Mouse (Mus musculus) E14TG2a.4 (cell line): Measurements from ENCODE around the gene Rnf216.

ENCODE experiments used
- H3K27me3 ChIP-seq: 2 replicates; pipeline ENCODE4 v1.6.1; 2014; ENCODE audit warnings: low read length, control low read depth; ENCODE audit not compliant: insufficient read depth
- H3K36me3 ChIP-seq: 2 replicates; pipeline ENCODE4 v1.6.1; 2014; ENCODE audit warnings: low read length, control low read depth; ENCODE audit not compliant: insufficient read depth
- H3K4me1 ChIP-seq: replicated peaks from 2 replicates; pipeline ENCODE4 v1.6.1; 2014; ENCODE audit warnings: low read depth, low read length, control low read depth
- H3K4me3 ChIP-seq: replicated peaks from 2 replicates; pipeline ENCODE4 v1.5.1; 2014; ENCODE audit warnings: mild to moderate bottlenecking, low read length
- H3K9me3 ChIP-seq: 2 replicates; pipeline ENCODE4 v1.6.1; 2014; ENCODE audit warnings: low read length, control low read depth
- CTCF ChIP-seq: conservative IDR thresholded peaks from 2 replicates; pipeline ENCODE4 v1.5.1; 2014; ENCODE audit warnings: low read length
- NANOG ChIP-seq: IDR thresholded peaks from 2 replicates; pipeline ENCODE4 v1.6.1; 2014; ENCODE audit warnings: borderline replicate concordance, low read length, mixed read lengths
- POU5F1 ChIP-seq: IDR thresholded peaks from 2 replicates; pipeline ENCODE4 v1.6.1; 2014; ENCODE audit warnings: low read length, borderline replicate concordance

Rnf216 gene

DNA sequence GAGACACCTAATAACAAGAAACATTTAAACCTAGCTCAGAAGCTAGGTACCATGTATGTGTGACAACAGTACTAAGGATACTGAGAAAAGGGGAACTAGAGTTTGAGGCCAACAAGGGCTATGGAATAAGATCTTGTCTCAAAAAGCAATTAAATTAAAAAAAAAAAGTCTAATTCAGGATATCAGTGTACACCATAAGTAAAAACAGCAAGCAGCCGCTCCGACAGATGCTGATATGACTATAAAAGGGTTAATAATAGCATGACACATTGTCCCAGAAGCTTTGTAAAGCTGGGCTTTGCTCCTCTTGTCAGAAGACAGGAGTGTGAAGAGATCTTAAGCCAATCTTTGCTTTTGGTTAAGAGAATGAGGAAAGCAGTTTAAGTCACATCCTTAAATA, 36.8 kb downstream of the Rnf216 start:
- H3K36me3 ChIP-seq, result peaks cover 90% of the 10 kb centered on the region
- no peak overlapping the region for H3K4me3 ChIP-seq
- no peaks in the 10 kb centered on the region for H3K9me3 ChIP-seq
- H3K4me1 ChIP-seq, result peaks cover 9% of the 10 kb centered on the region
- no peaks in the 10 kb centered on the region for H3K27me3 ChIP-seq
- TF ChIP-seq CTCF (no peak), NANOG (no peak), POU5F1 (no peak)

GRCm38 (mm10) chr5:143069048-143069447, 43.7 kb downstream of the Rnf216 start:
- no peaks in the 10 kb centered on the region for H3K9me3 ChIP-seq
- no peaks in the 10 kb centered on the region for H3K27me3 ChIP-seq
- TF ChIP-seq POU5F1, result no peak
- TF ChIP-seq NANOG, result no peak
- no peak for TF ChIP-seq CTCF
- no peak overlapping the region for H3K4me3 ChIP-seq
- peaks cover 9% of the 10 kb centered on the region for H3K4me1 ChIP-seq
- peaks cover 85% of the 10 kb centered on the region for H3K36me3 ChIP-seq

GRCm38 (mm10) chr5:143068382-143068781, 44.4 kb downstream of the Rnf216 start:
- Histone ChIP-seq H3K9me3 (no peaks in the 10 kb centered on the region), H3K4me3 (no peak overlapping the region), H3K27me3 (no peaks in the 10 kb centered on the region), H3K4me1 (peaks cover 9% of the 10 kb centered on the region), H3K36me3 (peaks cover 85% of the 10 kb centered on the region)
- TF ChIP-seq NANOG (no peak), POU5F1 (no peak), CTCF (no peak)

- no peaks in the 10 kb centered on the region for H3K9me3 ChIP-seq
- H3K4me1 ChIP-seq, result peaks cover 11% of the 10 kb centered on the region
- peak; percentile 62 for TF ChIP-seq CTCF
- no peak for TF ChIP-seq POU5F1
- TF ChIP-seq NANOG, result no peak
- H3K36me3 ChIP-seq, result peaks cover 89% of the 10 kb centered on the region
- no peak overlapping the region for H3K4me3 ChIP-seq
- no peaks in the 10 kb centered on the region for H3K27me3 ChIP-seq
Measured at GRCm38 (mm10) chr5:143066551-143066958, 46.2 kb downstream of the Rnf216 start.

DNA sequence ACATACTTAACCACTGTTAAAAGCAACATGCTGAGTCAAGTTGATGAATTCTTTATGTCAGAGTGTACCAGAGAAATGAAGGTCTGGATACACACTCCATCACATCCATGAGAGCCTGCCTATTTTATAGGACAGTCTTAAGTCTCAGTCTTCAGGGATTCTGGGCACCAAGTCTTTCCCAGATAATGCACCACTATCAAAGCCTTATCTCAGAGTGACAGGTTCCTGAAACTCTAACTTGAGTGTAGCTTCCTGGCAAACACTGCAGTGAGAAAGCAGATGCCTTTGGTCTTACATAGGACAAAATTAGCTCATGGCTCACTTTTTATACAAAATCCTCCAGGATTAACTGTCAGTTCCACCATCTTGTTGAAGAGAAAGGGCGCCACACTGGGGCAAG, 46.7 kb downstream of the Rnf216 start:
- Histone ChIP-seq H3K36me3 (peaks cover 89% of the 10 kb centered on the region), H3K9me3 (no peaks in the 10 kb centered on the region), H3K4me1 (peaks cover 16% of the 10 kb centered on the region), H3K27me3 (no peaks in the 10 kb centered on the region), H3K4me3 (no peak overlapping the region)
- TF ChIP-seq POU5F1 (no peak), CTCF (no peak), NANOG (no peak)

DNA sequence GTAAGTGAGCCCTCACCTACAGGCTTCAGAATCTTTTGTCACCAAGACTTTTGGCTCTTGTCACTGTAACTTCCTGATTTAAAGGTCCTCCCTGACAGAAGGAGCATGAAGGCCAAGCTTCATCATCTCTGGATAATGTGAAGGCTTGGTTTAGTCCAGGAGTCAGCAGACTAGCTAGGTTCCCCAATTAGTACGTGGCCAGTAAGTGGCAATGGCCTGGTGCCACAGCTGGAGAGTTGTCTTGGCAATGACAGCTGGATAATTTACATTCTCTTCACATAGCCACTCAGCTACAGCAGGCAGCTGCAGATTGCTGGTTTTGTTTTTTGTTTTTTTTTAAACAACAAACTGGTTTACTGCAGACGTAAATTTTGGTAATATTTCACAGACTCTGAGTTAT, 47.6 kb downstream of the Rnf216 start:
- no peak for TF ChIP-seq POU5F1
- no peak for TF ChIP-seq NANOG
- TF ChIP-seq CTCF, result no peak
- Histone ChIP-seq H3K4me3 (no peak overlapping the region), H3K9me3 (no peaks in the 10 kb centered on the region), H3K36me3 (peaks cover 87% of the 10 kb centered on the region), H3K4me1 (peaks cover 21% of the 10 kb centered on the region), H3K27me3 (no peaks in the 10 kb centered on the region)

DNA sequence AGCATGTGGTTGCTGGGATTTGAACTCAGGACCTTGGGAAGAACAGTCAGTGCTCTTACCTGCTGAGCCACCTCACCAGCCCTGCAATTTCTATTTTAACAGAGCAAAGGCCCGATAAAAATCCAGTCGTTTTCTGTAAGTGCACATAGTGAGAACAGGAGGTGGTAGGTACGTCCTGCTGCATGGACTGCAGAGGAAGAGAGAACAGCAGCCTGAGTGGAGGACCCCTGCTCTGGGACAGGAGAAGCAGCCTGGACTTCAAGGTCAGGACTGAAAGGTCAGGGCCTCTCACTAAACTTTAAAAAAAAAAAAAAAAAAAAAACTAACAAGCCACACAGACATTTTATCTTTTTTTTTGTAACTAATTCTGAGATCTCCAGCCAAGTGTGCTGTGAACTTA, 50.5 kb downstream of the Rnf216 start:
- Histone ChIP-seq H3K4me1 (peaks cover 49% of the 10 kb centered on the region), H3K36me3 (peaks cover 84% of the 10 kb centered on the region), H3K4me3 (no peak overlapping the region), H3K27me3 (no peaks in the 10 kb centered on the region), H3K9me3 (no peaks in the 10 kb centered on the region)
- no peak for TF ChIP-seq POU5F1
- no peak for TF ChIP-seq NANOG
- no peak for TF ChIP-seq CTCF

- Histone ChIP-seq H3K27me3 (no peaks in the 10 kb centered on the region), H3K9me3 (no peaks in the 10 kb centered on the region), H3K4me1 (peaks cover 52% of the 10 kb centered on the region), H3K36me3 (peaks cover 77% of the 10 kb centered on the region), H3K4me3 (no peak overlapping the region)
- no peak for TF ChIP-seq CTCF
- no peak for TF ChIP-seq NANOG
- TF ChIP-seq POU5F1, result no peak
Measured at GRCm38 (mm10) chr5:143061511-143061910, 51.3 kb downstream of the Rnf216 start.

- no peaks in the 10 kb centered on the region for H3K9me3 ChIP-seq
- no peak overlapping the region for H3K4me3 ChIP-seq
- H3K27me3 ChIP-seq, result no peaks in the 10 kb centered on the region
- H3K4me1 ChIP-seq, result peaks cover 58% of the 10 kb centered on the region
- TF ChIP-seq NANOG, result no peak
- no peak for TF ChIP-seq CTCF
- TF ChIP-seq POU5F1, result no peak
- peaks cover 76% of the 10 kb centered on the region for H3K36me3 ChIP-seq
Measured at GRCm38 (mm10) chr5:143060774-143061385, 51.9 kb downstream of the Rnf216 start.
